Mouse (Mus musculus): ENCODE measurements around the gene Trip11. TPM values are rescaled to one million over a fixed set of nuclear protein-coding genes. Genes with fewer than 3 reads are reported as not detected.

Trip11 gene
- polyA plus RNA-seq, 1 experiment from 2014 or later = 24.3 TPM

DNA sequence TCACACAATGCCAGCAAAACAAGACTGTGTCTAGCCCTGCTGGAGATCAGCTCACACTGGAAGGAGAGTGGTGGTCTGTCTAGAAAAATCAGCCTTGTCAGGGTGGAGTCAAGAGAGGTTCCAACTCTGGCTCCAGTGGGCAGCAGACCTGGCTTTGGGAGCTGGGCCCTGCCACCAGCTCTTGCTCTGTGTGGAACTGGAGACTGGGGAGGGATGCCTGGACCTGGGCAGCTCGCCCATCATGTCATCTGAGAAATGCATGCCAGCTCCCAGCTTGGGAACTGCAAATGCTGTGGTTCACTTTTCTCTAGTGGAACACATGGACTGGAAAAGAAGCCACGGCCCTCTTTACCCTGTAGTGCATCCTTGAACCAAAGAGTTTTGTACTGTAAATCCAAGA is 102.6 kb downstream of the Trip11 start:
- Histone ChIP-seq H3K9ac (replicated peaks; ENCODE audit: low read length) (no peak overlapping the region), H3K27me3 (ENCODE audit: control insufficient read depth, insufficient read depth, low read length) (no peaks in the 10 kb centered on the region), H3K27ac (replicated peaks; ENCODE audit: low read depth, low read length) (no peak overlapping the region), H3K4me2 (ENCODE audit: low read length) (no peak overlapping the region), H3K9me3 (ENCODE audit: control insufficient read depth, low read length) (no peaks in the 10 kb centered on the region), H3K36me3 (ENCODE audit: control insufficient read depth, insufficient read depth, low read length) (no peaks in the 10 kb centered on the region), H3K4me1 (ENCODE audit: control insufficient read depth, insufficient read depth, low read length) (no peaks in the 10 kb centered on the region), H3K4me3 (replicated peaks; ENCODE audit: low read depth, low read length) (no peak overlapping the region)
- 76% methylated on average over 2 of the region's 2 CpGs for WGBS
- no peak for DNase-seq
- no peak for ATAC-seq (ENCODE audit: low FRiP score, low TSS enrichment)

DNA sequence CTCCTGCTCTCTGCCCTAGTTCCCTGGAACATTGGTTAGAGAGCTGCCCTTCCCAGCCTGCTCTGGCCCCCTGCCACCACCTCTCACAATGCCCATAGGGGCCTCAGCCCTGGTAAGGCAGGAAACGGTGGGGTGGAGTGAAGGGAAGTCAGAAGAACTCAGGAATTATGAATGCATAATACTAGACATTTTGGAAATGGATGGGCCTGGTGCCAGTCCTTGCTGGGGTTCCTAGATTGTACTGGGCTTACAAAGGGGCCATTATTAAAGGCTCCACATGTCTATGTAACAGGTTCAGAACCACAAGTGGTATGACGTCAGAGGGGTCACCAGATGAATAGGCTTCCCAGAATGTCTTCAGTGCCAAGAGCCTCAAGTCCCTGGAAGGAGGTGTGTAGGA is 105.7 kb downstream of the Trip11 start:
- WGBS = 66% methylated on average over 2 of the region's 2 CpGs
- DNase-seq (no peak), ATAC-seq (ENCODE audit: low FRiP score, low TSS enrichment) (no peak)
- H3K4me3 ChIP-seq (replicated peaks; ENCODE audit: low read depth, low read length) = no peak overlapping the region
- H3K9ac ChIP-seq (replicated peaks; ENCODE audit: low read length) = no peak overlapping the region
- H3K9me3 ChIP-seq (ENCODE audit: control insufficient read depth, low read length) = no peaks in the 10 kb centered on the region
- no peaks in the 10 kb centered on the region for H3K27me3 ChIP-seq (ENCODE audit: control insufficient read depth, insufficient read depth, low read length)
- H3K4me1 ChIP-seq (ENCODE audit: control insufficient read depth, insufficient read depth, low read length) = no peaks in the 10 kb centered on the region
- H3K36me3 ChIP-seq (ENCODE audit: control insufficient read depth, insufficient read depth, low read length) = no peaks in the 10 kb centered on the region
- H3K4me2 ChIP-seq (ENCODE audit: low read length) = no peak overlapping the region
- no peak overlapping the region for H3K27ac ChIP-seq (replicated peaks; ENCODE audit: low read depth, low read length)

DNA sequence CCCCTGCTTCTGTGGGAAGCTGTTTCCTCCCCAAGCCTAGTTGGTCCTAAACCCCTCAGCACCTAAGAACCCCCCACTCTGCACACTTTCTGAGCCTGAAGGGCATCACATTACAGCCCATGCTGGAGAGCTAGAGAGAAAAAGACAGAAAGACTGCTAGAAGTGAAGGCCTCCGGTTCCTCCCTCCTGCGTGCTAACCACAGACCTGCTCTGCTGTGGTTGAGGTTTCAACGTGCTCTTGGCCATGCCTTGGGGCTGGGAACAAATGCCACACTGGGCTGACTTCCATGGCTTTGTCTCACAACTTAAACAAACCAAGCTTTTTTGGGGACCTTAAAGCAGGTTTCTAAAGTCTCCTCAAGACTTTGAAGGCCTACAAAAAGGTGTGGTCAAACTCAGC is 110.6 kb downstream of the Trip11 start:
- Histone ChIP-seq H3K9ac (replicated peaks; ENCODE audit: low read length) (no peak overlapping the region), H3K27ac (replicated peaks; ENCODE audit: low read depth, low read length) (no peak overlapping the region), H3K4me3 (replicated peaks; ENCODE audit: low read depth, low read length) (no peak overlapping the region), H3K4me2 (ENCODE audit: low read length) (no peak overlapping the region), H3K27me3 (ENCODE audit: control insufficient read depth, insufficient read depth, low read length) (no peaks in the 10 kb centered on the region), H3K4me1 (ENCODE audit: control insufficient read depth, insufficient read depth, low read length) (no peaks in the 10 kb centered on the region), H3K9me3 (ENCODE audit: control insufficient read depth, low read length) (no peaks in the 10 kb centered on the region), H3K36me3 (ENCODE audit: control insufficient read depth, insufficient read depth, low read length) (no peaks in the 10 kb centered on the region)
- DNase-seq = no peak
- WGBS = 93% methylated on average over 3 of the region's 3 CpGs
- no peak for ATAC-seq (ENCODE audit: low FRiP score, low TSS enrichment)

DNA sequence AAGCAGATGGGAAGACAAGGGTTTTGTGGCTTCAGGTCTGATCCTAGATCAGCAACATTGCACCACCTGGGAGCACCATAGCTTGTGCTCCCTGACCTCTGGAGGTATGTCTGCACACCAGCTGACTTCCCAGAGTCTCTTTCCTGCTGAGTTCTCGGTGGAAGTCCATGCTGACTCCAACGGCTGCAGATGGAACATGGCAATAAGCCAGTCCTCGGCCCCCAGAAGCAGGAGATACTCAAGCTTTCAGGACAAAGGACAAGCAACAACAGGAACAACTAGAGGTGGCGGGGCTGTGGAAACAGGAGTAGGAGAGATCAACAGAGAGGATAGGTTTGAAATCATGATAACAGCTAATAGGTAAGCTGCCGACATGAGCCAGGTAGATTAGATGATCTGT is 111.3 kb downstream of the Trip11 start:
- Histone ChIP-seq H3K27ac (replicated peaks; ENCODE audit: low read depth, low read length) (no peak overlapping the region), H3K9ac (replicated peaks; ENCODE audit: low read length) (no peak overlapping the region), H3K4me3 (replicated peaks; ENCODE audit: low read depth, low read length) (no peak overlapping the region), H3K4me1 (ENCODE audit: control insufficient read depth, insufficient read depth, low read length) (no peaks in the 10 kb centered on the region), H3K9me3 (ENCODE audit: control insufficient read depth, low read length) (no peaks in the 10 kb centered on the region), H3K4me2 (ENCODE audit: low read length) (no peak overlapping the region), H3K36me3 (ENCODE audit: control insufficient read depth, insufficient read depth, low read length) (no peaks in the 10 kb centered on the region), H3K27me3 (ENCODE audit: control insufficient read depth, insufficient read depth, low read length) (no peaks in the 10 kb centered on the region)
- WGBS = 88% methylated on average over 5 of the region's 5 CpGs
- ATAC-seq (ENCODE audit: low FRiP score, low TSS enrichment) (no peak), DNase-seq (no peak)

DNA sequence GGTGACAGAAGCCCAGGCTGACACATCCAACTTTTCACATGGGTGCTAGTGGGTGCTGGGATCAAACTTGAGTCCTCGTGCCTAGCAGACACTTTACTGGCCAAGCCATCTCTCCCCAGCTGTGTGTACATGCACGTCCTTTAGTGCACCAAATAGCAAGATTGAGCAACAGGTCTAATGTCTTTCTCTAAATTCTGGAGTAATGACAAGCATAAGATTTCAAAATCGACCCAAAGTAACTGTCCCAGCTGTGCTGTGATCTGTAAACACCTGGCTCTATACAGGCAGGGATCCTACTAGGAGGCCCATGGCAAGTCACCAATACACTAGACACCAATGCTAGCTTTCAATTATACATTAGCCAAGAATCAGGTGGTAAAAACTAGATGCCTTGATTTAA is 112.0 kb downstream of the Trip11 start:
- H3K9ac ChIP-seq (replicated peaks; ENCODE audit: low read length) = no peak overlapping the region
- H3K4me2 ChIP-seq (ENCODE audit: low read length) = no peak overlapping the region
- H3K27ac ChIP-seq (replicated peaks; ENCODE audit: low read depth, low read length) = no peak overlapping the region
- DNase-seq (no peak), ATAC-seq (ENCODE audit: low FRiP score, low TSS enrichment) (no peak)
- no peaks in the 10 kb centered on the region for H3K4me1 ChIP-seq (ENCODE audit: control insufficient read depth, insufficient read depth, low read length)
- no peak overlapping the region for H3K4me3 ChIP-seq (replicated peaks; ENCODE audit: low read depth, low read length)
- H3K9me3 ChIP-seq (ENCODE audit: control insufficient read depth, low read length) = no peaks in the 10 kb centered on the region
- WGBS = 79% methylated on average over 3 of the region's 3 CpGs
- no peaks in the 10 kb centered on the region for H3K27me3 ChIP-seq (ENCODE audit: control insufficient read depth, insufficient read depth, low read length)
- no peaks in the 10 kb centered on the region for H3K36me3 ChIP-seq (ENCODE audit: control insufficient read depth, insufficient read depth, low read length)

DNA sequence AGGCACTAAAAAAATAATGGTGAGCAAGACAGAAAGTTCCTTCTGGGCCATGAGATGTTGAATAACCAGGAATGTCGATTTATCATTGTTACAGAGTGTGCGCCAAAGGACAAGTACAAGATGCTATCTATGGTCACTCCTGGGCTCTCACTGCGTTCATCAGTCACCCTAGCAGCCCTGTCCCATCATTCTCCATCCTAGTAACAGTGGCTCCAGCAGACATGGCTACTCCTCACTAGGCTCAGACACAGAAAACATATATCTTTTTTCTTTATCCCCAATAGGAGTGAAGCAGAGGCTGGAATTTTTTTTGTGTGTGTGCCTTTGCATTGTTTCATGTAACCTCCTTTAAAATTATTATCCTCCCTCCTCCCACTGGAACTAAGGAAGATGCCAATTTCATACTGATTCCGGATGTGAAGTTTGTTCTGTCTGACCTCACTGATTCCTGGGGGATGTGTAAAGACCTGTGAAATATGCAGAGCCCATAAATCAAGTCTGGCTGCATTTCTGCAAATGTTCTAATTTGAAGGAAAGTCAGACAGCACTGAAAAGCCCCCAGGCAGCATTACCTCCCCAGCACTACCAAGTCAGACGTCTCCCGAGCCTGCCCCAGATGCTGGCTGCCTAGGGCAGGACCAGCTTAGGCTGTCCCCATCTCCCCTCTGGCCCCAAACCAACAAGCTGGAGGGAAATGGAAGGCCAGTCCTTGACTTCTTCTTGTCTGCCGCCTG is 114.7 kb downstream of the Trip11 start:
- Histone ChIP-seq H3K36me3 (ENCODE audit: control insufficient read depth, insufficient read depth, low read length) (no peaks in the 10 kb centered on the region), H3K9ac (replicated peaks; ENCODE audit: low read length) (no peak overlapping the region), H3K27me3 (ENCODE audit: control insufficient read depth, insufficient read depth, low read length) (no peaks in the 10 kb centered on the region), H3K9me3 (ENCODE audit: control insufficient read depth, low read length) (no peaks in the 10 kb centered on the region), H3K27ac (replicated peaks; ENCODE audit: low read depth, low read length) (no peak overlapping the region), H3K4me2 (ENCODE audit: low read length) (no peak overlapping the region), H3K4me1 (ENCODE audit: control insufficient read depth, insufficient read depth, low read length) (no peaks in the 10 kb centered on the region), H3K4me3 (replicated peaks; ENCODE audit: low read depth, low read length) (no peak overlapping the region)
- DNase-seq (no peak), ATAC-seq (ENCODE audit: low FRiP score, low TSS enrichment) (no peak)
- 83% methylated on average over 7 of the region's 7 CpGs for WGBS

DNA sequence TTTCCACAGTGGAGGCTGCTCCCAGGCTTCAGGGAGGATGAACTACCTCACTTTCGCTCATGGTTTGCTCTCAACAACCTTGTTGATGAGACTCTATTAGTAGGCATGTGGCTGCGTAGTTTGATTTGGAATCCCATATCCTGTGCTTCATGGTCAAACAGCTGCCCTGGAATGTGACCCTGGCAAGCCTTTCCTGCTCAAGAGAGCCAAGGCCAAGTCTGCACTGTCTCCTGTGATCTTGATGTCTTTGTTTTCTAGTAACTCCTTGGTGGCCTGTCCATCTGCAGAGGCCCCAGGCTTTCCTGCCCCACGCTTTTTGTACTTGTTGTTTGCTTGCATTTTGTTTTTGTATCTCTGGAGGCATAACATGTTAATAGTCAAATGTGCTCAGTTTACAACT is 118.6 kb downstream of the Trip11 start:
- ATAC-seq (ENCODE audit: low FRiP score, low TSS enrichment) (no peak), DNase-seq (no peak)
- H3K9ac ChIP-seq (replicated peaks; ENCODE audit: low read length) = no peak overlapping the region

DNA sequence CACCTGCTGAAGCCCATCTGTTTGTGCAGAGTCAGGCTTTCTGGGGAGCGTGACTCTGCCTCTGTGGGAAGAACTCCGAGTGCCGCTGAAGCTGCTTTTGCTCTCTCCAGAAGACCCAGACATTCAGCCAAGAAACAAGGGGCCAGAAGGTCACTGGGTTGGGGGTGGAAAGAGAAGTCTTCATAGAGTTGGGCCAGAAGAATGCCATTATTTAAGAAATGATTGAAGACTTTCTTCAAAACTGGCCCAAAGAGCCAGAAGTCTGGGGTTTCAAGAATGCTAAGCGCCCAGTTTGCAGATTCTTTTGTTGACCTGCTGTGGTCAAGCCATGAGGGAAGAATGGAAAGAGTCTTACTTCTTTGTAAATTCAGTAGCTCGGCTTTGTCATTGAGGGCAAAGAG is 119.8 kb downstream of the Trip11 start:
- no peak overlapping the region for H3K9ac ChIP-seq (replicated peaks; ENCODE audit: low read length)
- no peaks in the 10 kb centered on the region for H3K27me3 ChIP-seq (ENCODE audit: control insufficient read depth, insufficient read depth, low read length)
- no peaks in the 10 kb centered on the region for H3K36me3 ChIP-seq (ENCODE audit: control insufficient read depth, insufficient read depth, low read length)
- ATAC-seq (ENCODE audit: low FRiP score, low TSS enrichment) (no peak), DNase-seq (no peak)
- no peaks in the 10 kb centered on the region for H3K4me1 ChIP-seq (ENCODE audit: control insufficient read depth, insufficient read depth, low read length)
- H3K4me2 ChIP-seq (ENCODE audit: low read length) = no peak overlapping the region
- WGBS = 83% methylated on average over 5 of the region's 5 CpGs
- no peak overlapping the region for H3K27ac ChIP-seq (replicated peaks; ENCODE audit: low read depth, low read length)
- H3K9me3 ChIP-seq (ENCODE audit: control insufficient read depth, low read length) = no peaks in the 10 kb centered on the region
- H3K4me3 ChIP-seq (replicated peaks; ENCODE audit: low read depth, low read length) = no peak overlapping the region

More for the DNA sequence above, 118.6 kb downstream of the Trip11 start:
- Histone ChIP-seq H3K27ac (replicated peaks; ENCODE audit: low read depth, low read length) (no peak overlapping the region), H3K4me3 (replicated peaks; ENCODE audit: low read depth, low read length) (no peak overlapping the region), H3K4me1 (ENCODE audit: control insufficient read depth, insufficient read depth, low read length) (no peaks in the 10 kb centered on the region), H3K9me3 (ENCODE audit: control insufficient read depth, low read length) (no peaks in the 10 kb centered on the region), H3K27me3 (ENCODE audit: control insufficient read depth, insufficient read depth, low read length) (no peaks in the 10 kb centered on the region), H3K36me3 (ENCODE audit: control insufficient read depth, insufficient read depth, low read length) (no peaks in the 10 kb centered on the region), H3K4me2 (ENCODE audit: low read length) (no peak overlapping the region)
- 89% methylated on average over 3 of the region's 3 CpGs for WGBS

DNA sequence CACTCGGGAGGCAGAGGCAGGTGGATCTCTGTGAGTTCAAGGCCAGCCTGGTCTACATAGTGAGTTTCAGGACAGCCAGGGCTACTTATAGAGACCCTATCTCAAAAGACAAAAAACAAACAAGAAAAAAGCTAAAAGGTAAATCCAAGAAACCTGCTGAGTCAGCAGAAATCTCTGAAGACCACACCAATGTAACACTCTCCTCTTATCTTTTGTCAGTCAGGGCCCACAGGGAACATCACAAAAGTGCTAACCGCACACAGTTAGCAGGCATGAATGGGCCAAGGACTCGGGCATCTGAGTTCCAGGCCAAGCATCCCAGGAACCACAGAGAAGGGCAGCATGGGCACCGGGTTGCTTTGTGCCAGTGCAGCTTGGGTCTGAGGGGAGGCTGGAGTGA is 120.4 kb downstream of the Trip11 start:
- 91% methylated on average over 4 of the region's 4 CpGs for WGBS

More for the DNA sequence above, 120.4 kb downstream of the Trip11 start:
- no peak overlapping the region for H3K4me2 ChIP-seq (ENCODE audit: low read length)
- DNase-seq (no peak), ATAC-seq (ENCODE audit: low FRiP score, low TSS enrichment) (no peak)
- no peaks in the 10 kb centered on the region for H3K27me3 ChIP-seq (ENCODE audit: control insufficient read depth, insufficient read depth, low read length)
- no peak overlapping the region for H3K9ac ChIP-seq (replicated peaks; ENCODE audit: low read length)
- no peaks in the 10 kb centered on the region for H3K4me1 ChIP-seq (ENCODE audit: control insufficient read depth, insufficient read depth, low read length)
- no peaks in the 10 kb centered on the region for H3K9me3 ChIP-seq (ENCODE audit: control insufficient read depth, low read length)
- no peaks in the 10 kb centered on the region for H3K36me3 ChIP-seq (ENCODE audit: control insufficient read depth, insufficient read depth, low read length)
- H3K27ac ChIP-seq (replicated peaks; ENCODE audit: low read depth, low read length) = no peak overlapping the region
- no peak overlapping the region for H3K4me3 ChIP-seq (replicated peaks; ENCODE audit: low read depth, low read length)

Measured in midbrain, embryonic 14.5 days (tissue).